Mouse (Mus musculus) intestine, embryonic 14.5 days (tissue): ENCODE data around the gene Sorcs1. TPM values are rescaled to one million over a fixed set of nuclear protein-coding genes. Genes with fewer than 3 reads are reported as not detected.

Experiments
- ATAC-seq: fragments of 200-750 bp; cut with Nextera tagmentation; replicated peaks from 2 replicates; pipeline ENCODE4 v1.8.0; 2017; ENCODE audit warnings: low read depth, moderate number of reproducible peaks, moderate TSS enrichment, moderate library complexity; ENCODE audit not compliant: low FRiP score, low TSS enrichment
- DNase-seq: peaks from one replicate; pipeline ENCODE4 v3.0.0-alpha.2; 2018; ENCODE audit warnings: low spot score
- H3K27ac ChIP-seq: fragments of 300-500 bp; sonication (generic); 2 replicates; pipeline ENCODE4 v1.5.1; 2014; ENCODE audit warnings: low read depth, mild to moderate bottlenecking, control low read depth
- H3K27me3 ChIP-seq: fragments of 300-500 bp; sonication (generic); replicated peaks from 2 replicates; pipeline ENCODE4 v1.6.1; 2014; ENCODE audit warnings: low read length, control low read depth; ENCODE audit not compliant: control insufficient read depth, insufficient read depth
- H3K36me3 ChIP-seq: fragments of 300-500 bp; sonication (generic); 2 replicates; pipeline ENCODE4 v1.6.1; 2014; ENCODE audit warnings: low read length, control low read depth; ENCODE audit not compliant: control insufficient read depth, insufficient read depth
- H3K4me1 ChIP-seq: fragments of 300-500 bp; sonication (generic); replicated peaks from 2 replicates; pipeline ENCODE4 v1.6.1; 2014; ENCODE audit warnings: low read length, control low read depth, mixed read lengths; ENCODE audit not compliant: control insufficient read depth, insufficient read depth
- H3K4me2 ChIP-seq: fragments of 300-500 bp; sonication (generic); 2 replicates; pipeline ENCODE4 v1.6.1; 2014; ENCODE audit warnings: low read length
- H3K4me3 ChIP-seq: fragments of 300-500 bp; sonication (generic); 2 replicates; pipeline ENCODE4 v1.5.1; 2014; ENCODE audit warnings: low read depth, low read length, control low read depth, mixed read lengths
- H3K9ac ChIP-seq: fragments of 300-500 bp; sonication (generic); 2 replicates; pipeline ENCODE4 v1.6.1; 2014; ENCODE audit warnings: mild to moderate bottlenecking, low read length
- H3K9me3 ChIP-seq: fragments of 300-500 bp; sonication (generic); 2 replicates; pipeline ENCODE4 v1.6.1; 2016; ENCODE audit warnings: low read length, control low read depth; ENCODE audit not compliant: control insufficient read depth
- WGBS: fragments of 180-500 bp; shearing (Covaris S2); extraction: QIAGEN DNeasy Blood & Tissue Kit; methylation state at CpG from one replicate; pipeline ENCODE4 v1.1.7; 2014; 5-methylcytosine and 5-hydroxymethylcytosine counted together
- polyA plus RNA-seq: library from polyadenylated mRNA; unstranded; fragments of >200 nt; fragmentation: Nextera tagmentation; extraction: Ambion mirVana; gene quantifications from 2 replicates; pipeline ENCODE4 v1.2.1, GENCODE M21; 2014

The Sorcs1 gene
- polyA plus RNA-seq, 1 experiment from 2014 or later: 2.6 TPM

DNA sequence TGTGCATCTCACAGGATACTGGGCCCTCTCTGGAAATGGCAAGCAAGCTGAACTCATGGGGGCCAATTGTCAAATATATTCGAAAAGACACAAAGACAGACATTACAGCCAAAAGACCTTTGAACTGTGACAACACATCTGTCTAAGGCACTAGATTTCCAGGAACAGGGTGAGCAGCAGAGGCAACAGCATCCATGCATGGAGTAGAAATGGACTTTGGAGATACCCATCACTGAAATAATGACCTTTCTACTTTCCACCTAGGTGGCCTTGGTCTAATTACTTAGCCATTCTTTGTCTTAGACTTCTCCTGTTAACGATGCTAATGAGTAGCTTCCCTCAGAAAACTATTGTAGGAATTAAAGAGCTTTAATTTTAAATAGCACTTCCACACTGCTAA is 371.4 kb downstream of the Sorcs1 start:
- Histone ChIP-seq H3K9me3 (no peaks in the 10 kb centered on the region), H3K36me3 (no peaks in the 10 kb centered on the region), H3K4me2 (no peak overlapping the region), H3K9ac (no peak overlapping the region), H3K4me1 (no peaks in the 10 kb centered on the region), H3K27me3 (no peaks in the 10 kb centered on the region), H3K27ac (no peak overlapping the region), H3K4me3 (no peak overlapping the region)
- DNase-seq (no peak), ATAC-seq (no peak)
- WGBS: 73% methylated on average over 2 of the region's 2 CpGs

- H3K27ac ChIP-seq: no peak overlapping the region
- no peak overlapping the region for H3K9ac ChIP-seq
- DNase-seq (no peak), ATAC-seq (no peak)
- no peaks in the 10 kb centered on the region for H3K4me1 ChIP-seq
- H3K4me2 ChIP-seq: no peak overlapping the region
- no peaks in the 10 kb centered on the region for H3K36me3 ChIP-seq
- no peaks in the 10 kb centered on the region for H3K27me3 ChIP-seq
- H3K9me3 ChIP-seq: no peaks in the 10 kb centered on the region
- no peak overlapping the region for H3K4me3 ChIP-seq
- WGBS: 76% methylated on average over 7 of the region's 7 CpGs
These were observed 384.2 kb downstream of the Sorcs1 start for GRCm38 (mm10) chr19:50294205-50294604.

- ATAC-seq (no peak), DNase-seq (no peak)
- 83% methylated on average over 1 of the region's 1 CpGs for WGBS
- H3K9ac ChIP-seq: no peak overlapping the region
- no peak overlapping the region for H3K4me2 ChIP-seq
- H3K4me1 ChIP-seq: no peaks in the 10 kb centered on the region
- no peaks in the 10 kb centered on the region for H3K36me3 ChIP-seq
- H3K27ac ChIP-seq: no peak overlapping the region
- H3K27me3 ChIP-seq: no peaks in the 10 kb centered on the region
- H3K4me3 ChIP-seq: no peak overlapping the region
- H3K9me3 ChIP-seq: no peaks in the 10 kb centered on the region
These were observed 414.0 kb downstream of the Sorcs1 start for GRCm38 (mm10) chr19:50264450-50264849.

DNA sequence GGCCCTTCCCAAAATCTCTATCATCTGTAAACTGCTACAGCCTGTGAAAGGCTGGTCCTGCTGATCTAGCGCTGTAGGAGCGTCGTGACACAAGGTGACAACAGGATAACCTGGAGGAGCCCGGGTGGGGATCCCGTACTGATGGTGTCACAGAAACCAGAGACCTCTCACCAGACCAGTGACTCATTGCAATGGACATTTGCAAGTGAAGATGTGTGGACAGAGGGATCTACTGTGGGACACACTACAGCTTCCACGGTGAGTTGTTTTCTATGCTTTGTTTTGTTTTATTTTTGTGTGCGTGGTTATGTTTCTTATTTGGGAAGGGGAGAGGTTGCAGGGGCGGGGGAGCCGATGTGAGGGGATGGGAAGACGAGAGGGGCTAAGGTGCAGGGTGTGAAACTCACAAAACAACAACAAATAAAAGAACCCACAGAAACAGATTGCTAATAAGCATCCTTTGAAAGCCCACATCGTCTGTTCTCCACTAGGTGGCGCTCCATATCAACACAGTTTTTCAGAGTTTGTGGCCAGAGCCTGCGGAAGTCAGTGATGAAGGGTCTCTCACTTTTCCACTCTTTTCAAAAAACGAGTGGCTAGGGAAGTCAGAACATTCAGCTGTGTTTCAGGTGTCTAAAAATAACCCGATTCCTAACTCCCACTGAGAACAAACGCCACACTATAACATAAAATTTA is 419.6 kb downstream of the Sorcs1 start:
- H3K9ac ChIP-seq: no peak overlapping the region
- H3K27me3 ChIP-seq: no peaks in the 10 kb centered on the region
- peak; percentile 58 for DNase-seq
- no peaks in the 10 kb centered on the region for H3K4me1 ChIP-seq
- no peak overlapping the region for H3K27ac ChIP-seq
- no peak overlapping the region for H3K4me3 ChIP-seq
- no peak for ATAC-seq
- 40% methylated on average over 16 of the region's 16 CpGs for WGBS
- H3K9me3 ChIP-seq: no peaks in the 10 kb centered on the region
- H3K36me3 ChIP-seq: no peaks in the 10 kb centered on the region
- no peak overlapping the region for H3K4me2 ChIP-seq

- no peak overlapping the region for H3K27ac ChIP-seq
- no peak overlapping the region for H3K4me3 ChIP-seq
- DNase-seq (no peak), ATAC-seq (no peak)
- H3K4me1 ChIP-seq: no peaks in the 10 kb centered on the region
- 48% methylated on average over 5 of the region's 5 CpGs for WGBS
- H3K27me3 ChIP-seq: no peaks in the 10 kb centered on the region
- no peak overlapping the region for H3K9ac ChIP-seq
- no peaks in the 10 kb centered on the region for H3K36me3 ChIP-seq
- H3K9me3 ChIP-seq: no peaks in the 10 kb centered on the region
- H3K4me2 ChIP-seq: no peak overlapping the region
These were observed 458.0 kb downstream of the Sorcs1 start for GRCm38 (mm10) chr19:50220476-50220875.

DNA sequence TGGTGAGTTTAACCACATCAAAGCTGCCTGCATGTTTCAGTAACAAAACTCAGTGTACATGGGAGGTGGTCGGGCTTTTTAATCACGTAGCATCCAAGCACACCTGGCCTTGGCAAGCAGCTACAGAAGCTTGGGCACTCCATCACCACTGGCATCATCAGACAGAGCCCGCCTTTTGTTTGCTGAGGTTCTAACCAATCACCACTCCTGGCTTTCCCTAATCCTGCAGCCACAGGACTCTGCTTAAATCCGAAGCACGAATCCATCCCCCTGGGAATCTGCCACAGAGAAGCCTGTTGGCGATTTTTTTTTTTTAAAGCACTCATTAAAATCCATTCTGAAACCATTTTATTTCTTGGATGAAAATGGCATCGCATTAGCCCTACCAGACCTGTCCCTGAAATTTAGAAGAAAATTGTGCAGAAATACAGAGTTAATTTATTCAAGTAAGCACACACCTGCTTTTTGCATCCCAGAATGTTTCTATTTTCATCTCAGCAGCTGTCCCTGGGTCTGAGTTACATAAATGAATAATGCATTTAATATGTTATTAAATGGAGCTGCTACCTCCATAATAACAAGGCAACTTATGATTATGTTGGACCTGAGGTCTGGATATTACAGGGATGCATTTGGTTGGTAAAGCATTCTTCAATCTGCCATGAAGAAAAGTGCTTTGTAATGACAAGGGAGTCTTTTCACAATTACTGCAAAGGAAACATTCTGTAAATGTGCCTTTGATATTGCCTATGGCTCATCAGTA is 463.8 kb downstream of the Sorcs1 start:
- no peaks in the 10 kb centered on the region for H3K27me3 ChIP-seq
- H3K9ac ChIP-seq: no peak overlapping the region
- H3K36me3 ChIP-seq: no peaks in the 10 kb centered on the region
- H3K9me3 ChIP-seq: no peaks in the 10 kb centered on the region
- H3K27ac ChIP-seq: no peak overlapping the region
- 0 out of 2 replicates have a peak, but pooled peaks cover 3% of the 10 kb centered on the region for H3K4me1 ChIP-seq
- H3K4me2 ChIP-seq: no peak overlapping the region
- ATAC-seq (no peak), DNase-seq (no peak)
- 49% methylated on average over 7 of the region's 7 CpGs for WGBS
- H3K4me3 ChIP-seq: no peak overlapping the region

DNA sequence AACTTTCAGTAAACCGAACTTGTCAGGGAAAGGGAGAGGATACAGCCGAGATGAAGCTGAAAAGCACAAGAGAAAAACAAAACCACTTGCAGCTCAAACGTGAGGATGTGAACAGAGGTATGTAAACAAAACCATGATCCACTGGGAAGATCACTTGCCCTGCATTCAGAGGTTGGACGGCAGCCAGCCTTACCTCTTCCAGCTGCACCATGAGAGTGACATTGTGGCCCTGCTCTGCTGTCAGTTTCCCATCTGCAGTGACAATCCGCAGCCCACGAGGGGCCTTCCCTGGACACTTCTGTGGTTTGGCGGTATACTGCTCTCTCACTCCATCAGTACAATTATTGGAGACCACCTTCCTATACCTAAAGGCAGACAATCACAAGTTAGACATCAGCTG is 468.0 kb downstream of the Sorcs1 start:
- ATAC-seq: no peak
- 29% methylated on average over 7 of the region's 7 CpGs for WGBS

DNA sequence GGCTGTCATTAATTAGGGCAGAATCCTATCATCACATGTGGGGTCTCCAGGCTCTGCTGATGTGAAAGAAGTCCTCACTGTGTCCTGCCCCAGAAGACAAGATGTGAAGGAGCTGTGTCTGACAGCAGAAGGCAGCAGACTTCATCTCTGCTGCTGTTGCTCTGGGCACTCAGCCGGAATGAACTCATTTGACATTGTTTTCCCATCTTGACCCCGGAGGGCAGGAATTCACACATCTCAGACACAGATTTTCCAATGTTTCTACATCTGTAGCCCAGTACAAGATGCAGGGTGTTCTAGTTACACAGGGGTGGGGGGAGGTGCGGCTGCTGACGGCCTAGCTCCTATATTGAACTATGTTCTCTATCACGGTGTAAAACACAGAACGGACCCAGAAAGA is 474.1 kb downstream of the Sorcs1 start:
- no peak for DNase-seq
- no peak overlapping the region for H3K27ac ChIP-seq
- H3K4me2 ChIP-seq: no peak overlapping the region
- WGBS: 67% methylated on average over 6 of the region's 6 CpGs
- H3K27me3 ChIP-seq: no peaks in the 10 kb centered on the region
- no peak for ATAC-seq
- no peak overlapping the region for H3K4me3 ChIP-seq
- H3K4me1 ChIP-seq: no peaks in the 10 kb centered on the region
- no peak overlapping the region for H3K9ac ChIP-seq
- no peaks in the 10 kb centered on the region for H3K36me3 ChIP-seq
- H3K9me3 ChIP-seq: no peaks in the 10 kb centered on the region

More for the DNA sequence above, 468.0 kb downstream of the Sorcs1 start:
- H3K4me1 ChIP-seq: 0 out of 2 replicates have a peak, but pooled peaks cover 3% of the 10 kb centered on the region
- no peaks in the 10 kb centered on the region for H3K36me3 ChIP-seq
- no peak for DNase-seq
- no peak overlapping the region for H3K4me2 ChIP-seq
- no peaks in the 10 kb centered on the region for H3K27me3 ChIP-seq
- H3K4me3 ChIP-seq: no peak overlapping the region
- no peak overlapping the region for H3K9ac ChIP-seq
- H3K27ac ChIP-seq: no peak overlapping the region
- H3K9me3 ChIP-seq: no peaks in the 10 kb centered on the region

GRCm38 (mm10) chr19:50196592-50196991 is 481.9 kb downstream of the Sorcs1 start:
- Histone ChIP-seq H3K9me3 (no peaks in the 10 kb centered on the region), H3K4me2 (no peak overlapping the region), H3K27ac (no peak overlapping the region), H3K9ac (no peak overlapping the region), H3K4me3 (no peak overlapping the region), H3K4me1 (no peaks in the 10 kb centered on the region), H3K27me3 (no peaks in the 10 kb centered on the region), H3K36me3 (no peaks in the 10 kb centered on the region)
- ATAC-seq: no peak
- no peak for DNase-seq
- 70% methylated on average over 1 of the region's 1 CpGs for WGBS
